Mouse (Mus musculus): ENCODE results near the gene Gm10644.

Gene Gm10644

DNA sequence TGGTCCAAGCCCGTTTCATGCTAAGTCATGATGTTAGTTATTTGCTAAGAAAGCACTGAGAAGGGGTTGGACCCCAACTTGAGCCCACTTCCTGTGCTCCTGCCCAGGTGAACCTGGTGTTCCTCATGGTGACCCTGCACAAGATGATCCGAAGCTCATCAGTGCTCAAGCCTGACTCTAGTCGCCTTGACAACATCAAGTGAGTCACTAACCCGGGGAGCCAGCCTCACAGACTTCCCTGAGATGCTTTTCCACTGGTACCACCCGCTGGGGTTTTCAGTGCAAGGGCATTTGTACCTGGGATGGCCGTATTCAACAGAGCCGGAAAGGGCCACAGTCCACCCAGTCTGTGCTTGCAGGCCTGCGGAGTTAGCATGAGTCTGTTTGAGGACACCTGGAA, 19.6 kb downstream of the Gm10644 start:
- DNase-seq (ENCODE audit: low read depth, low spot score) = no peak

DNA sequence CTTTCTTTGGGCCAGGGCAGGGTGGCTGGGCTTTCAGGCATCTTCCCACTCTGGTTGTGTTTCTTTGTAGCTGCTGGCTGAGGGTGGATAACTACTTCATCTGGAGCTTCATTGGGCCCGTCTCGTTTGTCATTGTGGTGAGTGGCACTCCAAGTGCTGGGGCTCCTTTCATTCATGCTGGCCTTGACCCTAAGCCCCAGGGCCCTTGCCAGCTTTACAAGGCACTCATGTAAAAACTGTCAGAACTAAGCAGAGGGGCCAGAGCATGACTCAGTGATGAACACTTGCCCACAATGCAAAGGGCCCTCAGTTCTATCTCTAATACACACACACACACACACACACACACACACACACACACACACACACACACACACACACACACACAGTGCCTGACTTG, 20.0 kb downstream of the Gm10644 start:
- no peak for DNase-seq (ENCODE audit: low read depth, low spot score)

GRCm38 (mm10) chr8:83934222-83934621, 20.8 kb downstream of the Gm10644 start:
- no peak for DNase-seq (ENCODE audit: low read depth, low spot score)

- DNase-seq (ENCODE audit: low read depth, low spot score) = no peak
Observed at GRCm38 (mm10) chr8:83926266-83926665, 28.7 kb downstream of the Gm10644 start.

DNA sequence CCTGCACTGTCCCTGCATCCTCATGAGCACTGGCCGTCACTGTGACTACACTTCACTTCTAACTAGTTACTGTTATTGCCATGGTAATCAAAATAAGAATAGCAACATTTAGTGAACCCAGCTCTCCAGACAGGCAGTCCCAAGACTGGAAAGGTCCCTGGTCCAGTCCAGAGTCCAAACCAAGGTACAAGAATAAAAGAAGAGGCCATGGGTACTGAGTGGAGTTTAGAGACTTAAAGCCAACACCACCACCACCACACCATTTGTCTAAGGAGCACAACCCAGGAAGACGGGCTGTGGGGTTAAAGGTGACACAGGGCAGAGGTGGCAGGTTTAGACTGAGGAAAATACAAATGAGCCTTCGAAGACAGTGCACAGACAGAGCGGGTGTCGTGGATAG, 30.4 kb downstream of the Gm10644 start:
- no peak for DNase-seq (ENCODE audit: low read depth, low spot score)

GRCm38 (mm10) chr8:83922727-83923126, 32.3 kb downstream of the Gm10644 start:
- no peak for DNase-seq (ENCODE audit: low read depth, low spot score)

- peak; percentile 62 for DNase-seq (ENCODE audit: low read depth, low spot score)
Observed at GRCm38 (mm10) chr8:83921558-83921957, 33.4 kb downstream of the Gm10644 start.

DNA sequence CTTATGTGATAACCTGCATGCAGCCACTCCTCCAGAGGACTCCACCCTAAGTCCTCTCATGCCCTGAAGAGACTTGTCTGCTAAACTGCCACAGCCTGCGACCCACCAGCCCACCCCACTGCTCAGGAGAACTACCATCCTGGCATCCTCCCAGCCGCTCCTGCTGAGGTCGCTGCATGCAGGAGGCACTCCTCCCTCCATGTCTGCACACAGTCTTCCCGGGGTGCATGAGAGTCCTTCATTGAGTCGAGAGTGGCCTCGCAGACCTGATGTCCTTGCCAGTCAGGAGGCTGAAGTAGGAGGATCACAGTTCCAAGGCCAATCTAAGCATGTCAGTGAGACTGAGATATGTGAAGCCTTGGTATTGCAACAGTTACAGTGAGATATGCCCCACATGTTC, 37.4 kb downstream of the Gm10644 start:
- no peak for DNase-seq (ENCODE audit: low read depth, low spot score)

DNA sequence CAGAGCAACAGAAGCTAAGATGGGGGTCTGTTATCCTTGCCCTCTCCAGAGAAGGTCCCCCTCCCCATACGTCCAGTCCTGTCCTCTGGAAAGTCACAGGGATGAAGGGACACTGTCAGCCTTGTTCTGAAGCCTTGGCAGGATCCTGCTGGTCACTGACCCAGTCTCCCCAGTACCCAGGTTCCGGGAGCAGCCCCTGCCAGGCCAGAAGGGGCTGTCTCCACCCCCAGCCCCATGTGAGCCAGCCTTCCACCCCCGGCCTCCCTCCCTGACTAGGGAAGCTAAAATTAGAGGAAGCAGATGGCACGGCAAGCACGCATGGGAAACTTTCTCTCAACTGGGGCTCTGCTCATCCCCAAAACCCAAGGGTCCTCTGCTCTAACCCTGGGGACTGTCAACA, 39.0 kb downstream of the Gm10644 start:
- no peak for DNase-seq (ENCODE audit: low read depth, low spot score)

- no peak for DNase-seq (ENCODE audit: low read depth, low spot score)
Observed at GRCm38 (mm10) chr8:83914860-83915259, 40.1 kb downstream of the Gm10644 start.

DNA sequence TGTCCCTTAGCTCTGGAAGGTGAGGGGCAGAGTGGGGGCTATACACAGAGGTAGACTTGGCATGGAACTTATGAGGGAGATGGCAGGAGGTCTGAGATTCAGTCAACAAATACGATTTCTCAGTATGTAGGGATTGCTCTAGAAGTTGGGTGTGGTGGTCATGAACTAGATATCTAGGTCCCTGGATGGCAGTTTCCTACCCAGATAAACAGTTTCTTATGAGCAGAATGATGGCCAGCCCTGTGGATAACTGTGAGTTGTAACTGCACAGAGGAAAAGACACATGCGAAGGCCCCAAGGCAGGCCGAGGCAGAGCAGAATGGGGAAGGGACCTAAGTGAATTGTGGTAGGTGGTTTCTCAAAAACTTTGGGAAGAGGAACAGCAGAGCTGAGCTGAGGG, 40.8 kb downstream of the Gm10644 start:
- no peak for DNase-seq (ENCODE audit: low read depth, low spot score)

DNA sequence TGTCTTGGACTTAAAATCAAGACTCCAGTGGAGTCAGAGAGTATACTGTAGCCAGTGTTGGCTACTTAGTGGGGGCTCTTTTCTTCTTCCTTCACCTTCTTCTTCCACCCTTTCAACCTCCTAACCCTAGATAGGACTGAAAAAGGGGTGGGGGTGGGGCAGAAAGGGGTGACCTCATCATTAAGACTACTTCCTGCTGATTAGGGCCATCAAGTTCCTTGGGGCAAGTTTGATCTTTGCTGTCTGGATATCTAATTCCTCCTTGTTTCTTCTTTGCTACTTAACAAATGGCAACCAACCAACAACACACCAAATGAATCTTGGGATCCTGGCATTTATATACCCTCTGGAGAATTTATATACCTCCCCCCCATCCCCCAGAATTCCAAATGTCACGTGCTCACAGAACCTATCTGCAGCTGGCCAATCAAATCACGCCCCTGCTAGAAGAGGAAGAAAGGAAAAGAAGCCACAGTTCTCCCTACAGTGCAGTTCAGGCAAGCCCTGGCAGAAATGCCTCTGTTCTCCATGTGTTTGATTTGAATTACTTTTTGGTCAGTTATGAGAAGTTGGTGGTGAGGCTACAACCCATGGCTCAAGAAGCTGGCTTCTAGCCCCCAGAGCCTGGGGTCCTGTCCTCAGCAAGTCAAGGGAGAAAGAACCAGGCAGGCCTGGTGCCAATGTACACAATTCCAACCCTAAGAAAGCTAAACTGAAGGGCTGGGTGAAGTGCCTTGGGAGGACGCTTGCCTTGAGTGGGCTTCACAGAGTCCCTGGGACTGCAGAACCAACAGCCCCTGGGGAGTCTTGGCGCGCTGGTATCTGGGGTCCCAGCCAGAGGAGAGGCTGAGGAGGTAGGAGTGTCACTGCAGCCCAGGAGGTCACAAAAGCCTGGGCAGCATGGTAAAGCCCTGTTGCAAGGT, 42.9 kb downstream of the Gm10644 start:
- DNase-seq (ENCODE audit: low read depth, low spot score) = no peak

DNA sequence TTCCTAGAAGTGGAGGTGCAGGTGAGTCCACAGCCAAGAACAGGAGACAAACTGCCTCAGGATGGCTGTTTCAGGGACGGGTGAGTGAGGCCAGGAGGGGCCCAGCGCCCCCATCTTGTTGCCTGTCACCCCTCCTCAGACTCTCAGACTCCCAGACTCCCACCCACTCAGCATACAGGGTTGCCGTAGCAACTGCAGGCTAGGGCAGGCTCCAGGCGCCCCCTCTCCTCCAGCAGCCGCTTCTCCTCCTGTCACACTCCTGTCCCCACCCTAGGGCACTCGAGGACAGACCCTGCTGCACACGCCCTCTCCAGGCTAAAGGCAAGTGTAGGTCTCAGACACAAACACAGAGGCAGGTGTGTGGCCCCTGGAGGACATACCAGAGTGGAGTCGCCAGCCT, 45.7 kb downstream of the Gm10644 start:
- no peak for DNase-seq (ENCODE audit: low read depth, low spot score)

- no peak for DNase-seq (ENCODE audit: low read depth, low spot score)
Observed at GRCm38 (mm10) chr8:83908583-83908982, 46.4 kb downstream of the Gm10644 start.

DNA sequence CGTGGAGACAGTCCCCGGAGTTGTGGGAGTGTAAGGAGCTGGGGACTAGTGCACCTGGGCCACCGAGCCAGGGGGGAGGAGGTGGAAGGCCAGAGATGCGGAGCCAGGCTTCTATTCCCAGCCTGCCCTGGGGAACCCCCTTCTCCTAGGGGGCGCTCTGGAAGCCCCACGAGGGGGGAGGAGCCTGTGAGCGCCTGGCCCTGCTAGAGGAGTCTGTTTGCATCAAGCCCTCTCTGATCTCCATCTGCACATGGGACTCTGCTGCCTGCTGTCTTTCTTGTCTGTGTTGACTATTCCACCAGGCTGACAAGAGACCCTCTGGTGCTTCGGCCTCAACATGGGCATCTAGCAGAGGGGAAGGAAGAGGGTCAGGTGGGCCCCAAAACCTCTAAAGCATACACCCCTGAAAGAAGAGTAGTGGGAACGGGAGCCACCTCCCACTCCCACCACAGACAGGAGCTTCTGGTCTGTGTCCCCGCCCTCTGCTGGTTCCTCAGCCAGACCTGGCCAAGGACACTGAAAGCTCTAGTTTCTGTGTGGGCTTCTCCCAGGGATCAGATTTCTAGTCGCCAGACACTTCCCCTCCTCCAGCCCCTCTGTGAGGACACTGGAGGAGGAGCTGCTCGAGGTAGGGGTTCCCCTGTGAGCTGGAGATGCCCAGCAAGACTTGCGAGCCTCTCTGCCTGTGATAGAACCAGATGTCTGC, 51.9 kb downstream of the Gm10644 start:
- DNase-seq (ENCODE audit: low read depth, low spot score) = no peak

DNA sequence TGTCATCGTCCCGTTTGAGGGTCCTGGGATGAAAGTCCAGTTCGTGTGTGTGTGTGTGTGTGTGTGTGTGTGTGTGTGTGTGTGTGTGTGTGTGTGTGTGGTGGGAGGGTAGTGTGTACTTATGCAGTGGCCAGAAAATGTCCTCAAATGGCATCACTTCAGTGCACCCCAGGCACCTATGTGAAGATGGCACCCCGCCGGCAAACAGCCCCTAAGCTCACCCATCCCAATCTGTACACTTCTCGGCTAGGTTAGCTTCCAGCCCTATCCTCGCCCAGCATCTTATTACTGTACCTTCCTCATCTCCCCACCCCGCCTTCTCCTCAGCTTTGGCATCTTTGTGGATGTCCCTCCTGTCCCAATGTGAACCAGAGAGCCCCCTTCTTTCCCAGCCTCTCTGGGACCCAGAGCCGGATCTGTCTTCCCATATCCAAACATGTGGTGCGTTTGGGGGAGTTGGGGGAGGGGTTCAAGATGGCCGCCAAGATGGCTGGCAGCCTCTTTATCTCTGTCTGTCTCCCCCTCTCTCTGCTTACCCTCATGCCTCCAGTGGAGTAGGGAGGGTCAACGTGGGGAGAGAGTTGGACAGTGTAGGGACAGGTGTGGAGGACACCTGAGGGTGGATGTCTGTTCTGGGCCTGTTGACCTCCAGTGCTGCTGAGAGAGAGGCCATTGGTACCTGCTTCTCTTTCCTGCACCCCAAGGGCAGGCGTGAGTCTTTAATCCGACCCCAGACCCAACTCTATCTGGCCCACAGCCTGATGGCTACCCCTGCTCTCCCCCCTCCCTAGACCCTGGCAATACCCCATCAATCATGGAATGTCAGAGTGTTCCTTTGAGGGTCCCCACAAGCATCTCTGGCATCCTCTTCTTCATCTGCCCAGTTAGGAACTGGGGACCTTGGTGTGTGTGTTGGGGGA, 53.2 kb downstream of the Gm10644 start:
- no peak for DNase-seq (ENCODE audit: low read depth, low spot score)

GRCm38 (mm10) chr8:83900957-83901270, 54.1 kb downstream of the Gm10644 start:
- no peak for DNase-seq (ENCODE audit: low read depth, low spot score)

GRCm38 (mm10) chr8:83900266-83900956, 54.6 kb downstream of the Gm10644 start:
- no peak for DNase-seq (ENCODE audit: low read depth, low spot score)

GRCm38 (mm10) chr8:83899363-83900252, 55.4 kb downstream of the Gm10644 start, which contains the start of gene Adgrl1:
Gene Adgrl1 (plus strand): TSS chr8:83900105.
- peak; percentile 76 for DNase-seq (ENCODE audit: low read depth, low spot score)

DNA sequence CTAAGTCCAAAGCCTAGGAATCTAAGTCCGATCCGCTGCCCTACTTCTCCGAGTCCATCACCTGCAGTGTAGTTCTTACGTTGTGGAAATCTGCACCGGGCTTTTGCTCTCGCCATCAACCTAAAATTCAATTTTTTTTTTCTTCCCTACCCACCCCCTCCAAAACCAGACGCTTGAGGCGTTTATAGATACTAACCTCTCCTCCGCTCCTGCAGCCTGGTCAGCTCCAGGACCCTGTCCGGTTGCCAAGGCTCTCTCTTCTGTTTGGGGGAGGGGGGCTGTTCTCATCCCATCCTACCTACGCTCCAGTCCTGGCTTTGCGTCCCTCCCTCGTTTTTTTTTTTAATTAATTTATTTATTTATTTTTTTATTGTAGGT, 56.0 kb downstream of the Gm10644 start:
- peak; percentile 60 for DNase-seq (ENCODE audit: low read depth, low spot score)
